Mouse (Mus musculus): ENCODE measurements around the gene Ndufa4l2. TPM values are rescaled to one million over a fixed set of nuclear protein-coding genes. Genes with fewer than 3 reads are reported as not detected.

The Ndufa4l2 gene
- total and polyA plus RNA-seq, 3 experiments, result 21.8 to 26.6 TPM; not detected in 1

DNA sequence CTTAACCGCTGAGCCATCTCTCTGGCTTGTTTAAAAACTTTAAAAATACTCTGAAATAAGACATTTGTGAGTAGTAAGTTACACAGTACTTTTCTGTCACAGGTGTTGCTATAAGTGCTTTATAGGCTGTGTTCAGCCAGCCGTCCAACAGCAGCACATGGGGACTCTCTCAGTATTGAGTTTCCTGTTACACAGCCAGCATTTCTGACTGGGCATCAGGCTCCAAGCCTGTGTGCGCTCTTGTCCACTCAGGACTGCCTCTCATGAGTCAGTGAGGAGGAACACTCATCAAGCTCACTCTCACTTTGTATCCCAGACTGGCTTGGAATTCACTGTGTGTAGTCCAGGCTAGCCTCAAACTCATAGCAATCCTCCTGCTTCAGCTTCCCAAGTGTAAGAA is 18.6 kb upstream of the Ndufa4l2 start:
- Histone ChIP-seq H3K9ac (ENCODE audit: control insufficient read depth, low read depth, low read length, poor library complexity, severe bottlenecking) (no peak overlapping the region), H3K9me3 (replicated peaks; ENCODE audit: insufficient read depth, low read length) (no peaks in the 10 kb centered on the region), H3K4me1 (ENCODE audit: control insufficient read depth in 1 of 2, insufficient read depth in 2 of 2, low read length in 2 of 2) (no peaks in the 10 kb centered on the region), H3K27ac (ENCODE audit: control insufficient read depth, low read depth, low read length) (no peak overlapping the region), H3K79me2 (ENCODE audit: control insufficient read depth, insufficient read depth, low read length, poor library complexity) (no peaks in the 10 kb centered on the region), H3K27me3 (ENCODE audit: control insufficient read depth in 1 of 2, insufficient read depth in 2 of 2, low read length in 2 of 2) (no peaks in the 10 kb centered on the region), H3K4me3 (ENCODE audit: control insufficient read depth in 1 of 2, insufficient read depth in 1 of 2, low read depth in 2 of 2, low read length in 2 of 2) (no peak overlapping the region), H3K36me3 (ENCODE audit: control insufficient read depth in 1 of 2, insufficient read depth in 2 of 2, low read length in 2 of 2) (peaks cover 0 to 2% of the 10 kb centered on the region in 2 experiments; a peak in 2 of 4 replicates)
- TF ChIP-seq EP300 (IDR thresholded peaks at IDR 0.05; ENCODE audit: low read depth in 1 of 2, low read length in 2 of 2), result no peak
- TF ChIP-seq UBTF (IDR thresholded peaks at IDR 0.05; ENCODE audit: borderline replicate concordance, insufficient read depth, low read depth, low read length), result no peak
- no peak for TF ChIP-seq MAZ (IDR thresholded peaks at IDR 0.05; ENCODE audit: low read depth, low read length)
- TF ChIP-seq NRF1 (IDR thresholded peaks at IDR 0.05; ENCODE audit: insufficient read depth, low read depth, low read length, poor library complexity, severe bottlenecking), result no peak
- TF ChIP-seq SIN3A (IDR thresholded peaks at IDR 0.05; ENCODE audit: low read length), result no peak
- TF ChIP-seq MEF2A (IDR thresholded peaks at IDR 0.05; ENCODE audit: extremely low read depth, insufficient replicate concordance, low read depth, low read length, poor library complexity, severe bottlenecking), result no peak
- TF ChIP-seq TAL1 (IDR thresholded peaks at IDR 0.05; ENCODE audit: low read length), result no peak
- no peak for TF ChIP-seq RCOR1 (IDR thresholded peaks at IDR 0.05; ENCODE audit: low read depth, low read length)
- TF ChIP-seq POLR2A (IDR thresholded peaks at IDR 0.05; ENCODE audit: control insufficient read depth in 1 of 2, insufficient read depth in 1 of 2, low read depth in 1 of 2, low read length in 2 of 2, poor library complexity in 1 of 2), result no peak
- no peak for TF ChIP-seq ZNF384 (IDR thresholded peaks at IDR 0.05; ENCODE audit: low read depth, low read length)
- no peak for TF ChIP-seq CTCF (IDR thresholded peaks at IDR 0.05 in 2 of 3, conservative IDR thresholded peaks at IDR 0.05 in 1 of 3; ENCODE audit: control insufficient read depth in 1 of 3, insufficient read depth in 1 of 3, low read depth in 2 of 3, low read length in 3 of 3, poor library complexity in 1 of 3, severe bottlenecking in 1 of 3)
- TF ChIP-seq TCF12 (IDR thresholded peaks at IDR 0.05; ENCODE audit: low read depth, low read length), result no peak
- TF ChIP-seq POLR2AphosphoS5 (IDR thresholded peaks at IDR 0.05; ENCODE audit: borderline replicate concordance, low read depth, low read length), result no peak
- no peak for TF ChIP-seq HCFC1 (IDR thresholded peaks at IDR 0.05; ENCODE audit: low read depth, low read length)
- no peak for TF ChIP-seq TBP (IDR thresholded peaks at IDR 0.05; ENCODE audit: low read depth, low read length)
- TF ChIP-seq GABPA (IDR thresholded peaks at IDR 0.05; ENCODE audit: low read depth, low read length), result no peak
- TF ChIP-seq ETS1 (IDR thresholded peaks at IDR 0.05; ENCODE audit: low read depth, low read length), result no peak
- TF ChIP-seq POLR2AphosphoS2 (IDR thresholded peaks at IDR 0.05; ENCODE audit: low read length), result no peak
- no peak for TF ChIP-seq NELFE (IDR thresholded peaks at IDR 0.05; ENCODE audit: low read depth, low read length)
- no peak for DNase-seq (ENCODE audit: low read depth, low spot score)

DNA sequence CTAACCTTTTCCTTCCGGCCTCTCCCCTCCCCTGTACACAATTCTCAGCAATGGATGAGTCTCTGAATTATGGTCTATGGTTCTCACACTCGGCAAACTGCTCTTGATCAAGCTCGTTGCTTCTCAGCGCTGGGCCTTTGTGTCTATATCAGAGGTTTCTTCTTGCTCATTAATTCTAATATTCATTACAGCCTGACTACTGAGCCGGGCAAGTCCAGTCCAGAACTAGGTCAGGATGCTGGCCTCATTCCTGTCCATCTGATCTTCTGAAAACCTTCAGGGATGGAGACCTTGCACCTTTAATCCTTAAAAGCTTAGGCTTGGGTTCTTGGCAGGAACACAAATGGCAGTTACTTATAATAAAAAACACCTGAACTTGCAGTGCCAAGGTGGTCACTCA is 15.3 kb upstream of the Ndufa4l2 start:
- Histone ChIP-seq H3K4me3 (ENCODE audit: control insufficient read depth in 1 of 2, insufficient read depth in 1 of 2, low read depth in 2 of 2, low read length in 2 of 2) (no peak overlapping the region), H3K4me1 (ENCODE audit: control insufficient read depth in 1 of 2, insufficient read depth in 2 of 2, low read length in 2 of 2) (no peaks in the 10 kb centered on the region), H3K9me3 (replicated peaks; ENCODE audit: insufficient read depth, low read length) (no peaks in the 10 kb centered on the region), H3K27me3 (ENCODE audit: control insufficient read depth in 1 of 2, insufficient read depth in 2 of 2, low read length in 2 of 2) (no peaks in the 10 kb centered on the region), H3K27ac (ENCODE audit: control insufficient read depth, low read depth, low read length) (no peak overlapping the region), H3K9ac (ENCODE audit: control insufficient read depth, low read depth, low read length, poor library complexity, severe bottlenecking) (no peak overlapping the region), H3K36me3 (ENCODE audit: control insufficient read depth in 1 of 2, insufficient read depth in 2 of 2, low read length in 2 of 2) (no peaks in the 10 kb centered on the region; a peak in 2 of 4 replicates), H3K79me2 (ENCODE audit: control insufficient read depth, insufficient read depth, low read length, poor library complexity) (no peaks in the 10 kb centered on the region)
- DNase-seq (ENCODE audit: low read depth, low spot score), result no peak
- TF ChIP-seq MYB (IDR thresholded peaks at IDR 0.05; ENCODE audit: low read depth, low read length) (no peak), SMC3 (IDR thresholded peaks at IDR 0.05; ENCODE audit: low read depth, low read length) (no peak), RAD21 (IDR thresholded peaks at IDR 0.05; ENCODE audit: low read depth, low read length) (no peak), JUND (IDR thresholded peaks at IDR 0.05; ENCODE audit: low read depth, low read length) (no peak), GATA1 (IDR thresholded peaks at IDR 0.05; ENCODE audit: low read depth, low read length) (no peak), CTCF (IDR thresholded peaks at IDR 0.05 in 2 of 3, conservative IDR thresholded peaks at IDR 0.05 in 1 of 3; ENCODE audit: control insufficient read depth in 1 of 3, insufficient read depth in 1 of 3, low read depth in 2 of 3, low read length in 3 of 3, poor library complexity in 1 of 3, severe bottlenecking in 1 of 3) (no peak), CHD2 (IDR thresholded peaks at IDR 0.05; ENCODE audit: low read length) (no peak), HCFC1 (IDR thresholded peaks at IDR 0.05; ENCODE audit: low read depth, low read length) (no peak), ZMIZ1 (IDR thresholded peaks at IDR 0.05; ENCODE audit: low read depth, low read length) (no peak), POLR2AphosphoS5 (IDR thresholded peaks at IDR 0.05; ENCODE audit: borderline replicate concordance, low read depth, low read length) (no peak), POLR2AphosphoS2 (IDR thresholded peaks at IDR 0.05; ENCODE audit: low read length) (no peak), CHD1 (IDR thresholded peaks at IDR 0.05; ENCODE audit: low read depth, low read length) (no peak), SIN3A (IDR thresholded peaks at IDR 0.05; ENCODE audit: low read length) (no peak), KAT2A (conservative IDR thresholded peaks at IDR 0.05; ENCODE audit: low read depth, low read length) (no peak), MAZ (IDR thresholded peaks at IDR 0.05; ENCODE audit: low read depth, low read length) (no peak)
